Mouse (Mus musculus) stomach, postnatal 0 days (tissue): ENCODE results near the gene B3gat2.

ENCODE experiments used
- CTCF ChIP-seq: IDR thresholded peaks from 2 replicates; pipeline ENCODE4 v1.5.1; 2016; ENCODE audit warnings: antibody characterized with exemption, low read depth, mild to moderate bottlenecking, moderate library complexity
- EP300 ChIP-seq: optimal IDR thresholded peaks from 2 replicates; pipeline ENCODE3; 2016; ENCODE audit warnings: antibody characterized with exemption

DNA sequence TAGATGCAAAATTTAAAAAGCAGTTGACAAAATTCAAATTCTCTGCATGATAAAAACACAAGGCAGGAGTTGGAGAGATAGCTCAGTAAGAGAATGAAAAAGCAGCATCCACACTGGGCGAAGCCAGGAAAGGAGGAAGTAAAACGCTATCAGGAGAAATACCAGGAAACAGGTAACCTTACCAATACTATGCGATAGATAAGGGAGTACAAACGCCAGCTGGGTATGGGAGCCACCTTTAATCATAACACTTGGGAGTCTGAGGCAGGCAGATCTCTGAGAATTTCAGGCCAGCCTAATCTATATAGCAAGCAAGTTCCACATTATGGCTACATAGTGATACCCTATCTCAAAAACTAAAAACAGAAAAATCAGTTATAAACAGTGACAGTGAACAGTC is 75.1 kb downstream of the B3gat2 start:
- TF ChIP-seq CTCF (no peak), EP300 (no peak)
